Mouse (Mus musculus): ENCODE data around the gene Rnf217. TPM values are rescaled to one million over a fixed set of nuclear protein-coding genes. Genes with fewer than 3 reads are reported as not detected.

Rnf217 gene
- total and polyA plus RNA-seq, 2 experiments, result 3.5 to 8.0 TPM

GRCm38 (mm10) chr10:31580722-31581121, 28.3 kb downstream of the Rnf217 start:
- H3K9ac ChIP-seq (ENCODE audit: low read depth, low read length), result no peak overlapping the region
- no peak overlapping the region for H3K27ac ChIP-seq (replicated peaks; ENCODE audit: insufficient read depth, low read depth, low read length)
- H3K36me3 ChIP-seq (ENCODE audit: control insufficient read depth, insufficient read depth, low read length), result no peaks in the 10 kb centered on the region
- DNase-seq (ENCODE audit: extremely low read depth, low read depth, low spot score), result no peak
- peaks cover 13% of the 10 kb centered on the region; the same call in 1 of the 2 replicates for H3K79me2 ChIP-seq (ENCODE audit: control insufficient read depth, insufficient read depth, low read length)
- H3K27me3 ChIP-seq (ENCODE audit: control insufficient read depth, insufficient read depth, low read length), result no peaks in the 10 kb centered on the region
- WGBS, result 92% methylated on average over 4 of the region's 4 CpGs
- TF ChIP-seq POLR2A (IDR thresholded peaks at IDR 0.05; ENCODE audit: extremely low read depth, insufficient read depth, low read length) (no peak), CTCF (IDR thresholded peaks at IDR 0.05; ENCODE audit: low read depth, low read length) (no peak)
- peaks cover 9% of the 10 kb centered on the region for H3K4me1 ChIP-seq (ENCODE audit: control insufficient read depth, insufficient read depth, low read length)
- no peak overlapping the region for H3K4me3 ChIP-seq (ENCODE audit: insufficient read depth, low read depth, low read length)

- Histone ChIP-seq H3K79me2 (ENCODE audit: control insufficient read depth, insufficient read depth, low read length) (peaks cover 13% of the 10 kb centered on the region; the same call in 1 of the 2 replicates), H3K9ac (ENCODE audit: low read depth, low read length) (no peak overlapping the region), H3K4me1 (ENCODE audit: control insufficient read depth, insufficient read depth, low read length) (peaks cover 5% of the 10 kb centered on the region), H3K27ac (replicated peaks; ENCODE audit: insufficient read depth, low read depth, low read length) (no peak overlapping the region), H3K36me3 (ENCODE audit: control insufficient read depth, insufficient read depth, low read length) (no peaks in the 10 kb centered on the region), H3K27me3 (ENCODE audit: control insufficient read depth, insufficient read depth, low read length) (no peaks in the 10 kb centered on the region), H3K4me3 (ENCODE audit: insufficient read depth, low read depth, low read length) (no peak overlapping the region)
- 45% methylated on average over 1 of the region's 1 CpGs for WGBS
- peak; percentile 51 for DNase-seq (ENCODE audit: extremely low read depth, low read depth, low spot score)
- TF ChIP-seq POLR2A (IDR thresholded peaks at IDR 0.05; ENCODE audit: extremely low read depth, insufficient read depth, low read length), result no peak
- no peak for TF ChIP-seq CTCF (IDR thresholded peaks at IDR 0.05; ENCODE audit: low read depth, low read length)
Observed at GRCm38 (mm10) chr10:31580073-31580472, 28.9 kb downstream of the Rnf217 start.

- Histone ChIP-seq H3K4me3 (ENCODE audit: insufficient read depth, low read depth, low read length) (no peak overlapping the region), H3K36me3 (ENCODE audit: control insufficient read depth, insufficient read depth, low read length) (no peaks in the 10 kb centered on the region)
- WGBS, result 72% methylated on average over 4 of the region's 4 CpGs
Observed at GRCm38 (mm10) chr10:31573267-31573666, 35.7 kb downstream of the Rnf217 start.

GRCm38 (mm10) chr10:31557311-31557710, 51.7 kb downstream of the Rnf217 start:
- Histone ChIP-seq H3K36me3 (ENCODE audit: control insufficient read depth, insufficient read depth, low read length) (no peaks in the 10 kb centered on the region), H3K9ac (ENCODE audit: low read depth, low read length) (no peak overlapping the region), H3K4me3 (ENCODE audit: insufficient read depth, low read depth, low read length) (no peak overlapping the region), H3K4me1 (ENCODE audit: control insufficient read depth, insufficient read depth, low read length) (no peaks in the 10 kb centered on the region; the same call in 1 of the 2 replicates), H3K79me2 (ENCODE audit: control insufficient read depth, insufficient read depth, low read length) (peaks cover 20% of the 10 kb centered on the region; the same call in 1 of the 2 replicates), H3K27me3 (ENCODE audit: control insufficient read depth, insufficient read depth, low read length) (no peaks in the 10 kb centered on the region), H3K27ac (replicated peaks; ENCODE audit: insufficient read depth, low read depth, low read length) (no peak overlapping the region)
- no peak for DNase-seq (ENCODE audit: extremely low read depth, low read depth, low spot score)
- no peak for TF ChIP-seq POLR2A (IDR thresholded peaks at IDR 0.05; ENCODE audit: extremely low read depth, insufficient read depth, low read length)
- no peak for TF ChIP-seq CTCF (IDR thresholded peaks at IDR 0.05; ENCODE audit: low read depth, low read length)
- WGBS, result 78% methylated on average over 2 of the region's 2 CpGs

More at GRCm38 (mm10) chr10:31573267-31573666, 35.7 kb downstream of the Rnf217 start:
- no peak overlapping the region for H3K27ac ChIP-seq (replicated peaks; ENCODE audit: insufficient read depth, low read depth, low read length)
- DNase-seq (ENCODE audit: extremely low read depth, low read depth, low spot score), result peak; percentile 54
- H3K27me3 ChIP-seq (ENCODE audit: control insufficient read depth, insufficient read depth, low read length), result no peaks in the 10 kb centered on the region
- no peak for TF ChIP-seq POLR2A (IDR thresholded peaks at IDR 0.05; ENCODE audit: extremely low read depth, insufficient read depth, low read length)
- no peak for TF ChIP-seq CTCF (IDR thresholded peaks at IDR 0.05; ENCODE audit: low read depth, low read length)
- H3K4me1 ChIP-seq (ENCODE audit: control insufficient read depth, insufficient read depth, low read length), result no peaks in the 10 kb centered on the region; the same call in 1 of the 2 replicates
- no peak overlapping the region for H3K9ac ChIP-seq (ENCODE audit: low read depth, low read length)
- peaks cover 24% of the 10 kb centered on the region; the same call in 1 of the 2 replicates for H3K79me2 ChIP-seq (ENCODE audit: control insufficient read depth, insufficient read depth, low read length)

- no peaks in the 10 kb centered on the region for H3K36me3 ChIP-seq (ENCODE audit: control insufficient read depth, insufficient read depth, low read length)
- no peak overlapping the region for H3K27ac ChIP-seq (replicated peaks; ENCODE audit: insufficient read depth, low read depth, low read length)
- H3K9ac ChIP-seq (ENCODE audit: low read depth, low read length), result no peak overlapping the region
- TF ChIP-seq POLR2A (IDR thresholded peaks at IDR 0.05; ENCODE audit: extremely low read depth, insufficient read depth, low read length), result no peak
- no peak for TF ChIP-seq CTCF (IDR thresholded peaks at IDR 0.05; ENCODE audit: low read depth, low read length)
- peaks cover 2% of the 10 kb centered on the region; the same call in 1 of the 2 replicates for H3K4me1 ChIP-seq (ENCODE audit: control insufficient read depth, insufficient read depth, low read length)
- DNase-seq (ENCODE audit: extremely low read depth, low read depth, low spot score), result no peak
- WGBS, result 84% methylated on average over 6 of the region's 6 CpGs
- H3K79me2 ChIP-seq (ENCODE audit: control insufficient read depth, insufficient read depth, low read length), result peaks cover 19% of the 10 kb centered on the region; the same call in 1 of the 2 replicates
- H3K4me3 ChIP-seq (ENCODE audit: insufficient read depth, low read depth, low read length), result no peak overlapping the region
- H3K27me3 ChIP-seq (ENCODE audit: control insufficient read depth, insufficient read depth, low read length), result no peaks in the 10 kb centered on the region
Observed at GRCm38 (mm10) chr10:31555433-31555960, 53.5 kb downstream of the Rnf217 start.

GRCm38 (mm10) chr10:31553302-31553701, 55.7 kb downstream of the Rnf217 start:
- TF ChIP-seq POLR2A (IDR thresholded peaks at IDR 0.05; ENCODE audit: extremely low read depth, insufficient read depth, low read length) (no peak), CTCF (IDR thresholded peaks at IDR 0.05; ENCODE audit: low read depth, low read length) (no peak)
- peaks cover 21% of the 10 kb centered on the region; the same call in 1 of the 2 replicates for H3K79me2 ChIP-seq (ENCODE audit: control insufficient read depth, insufficient read depth, low read length)

More at GRCm38 (mm10) chr10:31553302-31553701, 55.7 kb downstream of the Rnf217 start:
- Histone ChIP-seq H3K27me3 (ENCODE audit: control insufficient read depth, insufficient read depth, low read length) (no peaks in the 10 kb centered on the region), H3K4me3 (ENCODE audit: insufficient read depth, low read depth, low read length) (no peak overlapping the region), H3K4me1 (ENCODE audit: control insufficient read depth, insufficient read depth, low read length) (peaks cover 3% of the 10 kb centered on the region; the same call in 1 of the 2 replicates), H3K36me3 (ENCODE audit: control insufficient read depth, insufficient read depth, low read length) (no peaks in the 10 kb centered on the region), H3K27ac (replicated peaks; ENCODE audit: insufficient read depth, low read depth, low read length) (peak overlapping the region; percentile 7; the same call in 1 of the 2 replicates), H3K9ac (ENCODE audit: low read depth, low read length) (no peak overlapping the region)
- no peak for DNase-seq (ENCODE audit: extremely low read depth, low read depth, low spot score)
- 80% methylated on average over 4 of the region's 4 CpGs for WGBS
